Mouse (Mus musculus) CH12.LX (cell line): ENCODE results near the gene Usp47.

Experiments used
- CTCF ChIP-seq, 2 experiments: IDR thresholded peaks in 1 of 2; conservative IDR thresholded peaks in 1 of 2; 2 replicates each; pipeline ENCODE4 v1.5.1; 2011 to 2012; ENCODE audit warnings: low read depth in 2 of 2, low read length in 2 of 2, improper control_type of control experiment in 1 of 2, inconsistent platforms in 1 of 2, mild to moderate bottlenecking in 1 of 2, moderate library complexity in 1 of 2
- ELF1 ChIP-seq: IDR thresholded peaks from 2 replicates; pipeline ENCODE4 v1.6.1; 2014; ENCODE audit warnings: low read depth, mild to moderate bottlenecking, inconsistent platforms, low read length, improper control_type of control experiment
- IRF4 ChIP-seq: IDR thresholded peaks from 2 replicates; pipeline ENCODE4 v1.6.1; 2014; ENCODE audit warnings: low read depth, mild to moderate bottlenecking, inconsistent platforms, low read length, improper control_type of control experiment
- MAFK ChIP-seq: IDR thresholded peaks from 2 replicates; pipeline ENCODE4 v1.6.1; 2011; ENCODE audit warnings: low read length, improper control_type of control experiment; ENCODE audit not compliant: insufficient replicate concordance
- POLR2A ChIP-seq: IDR thresholded peaks from 2 replicates; pipeline ENCODE4 v1.6.1; 2011; ENCODE audit warnings: low read depth, mild to moderate bottlenecking, improper control_type of control experiment, low read length
- SMC3 ChIP-seq: IDR thresholded peaks from 2 replicates; pipeline ENCODE4 v1.6.1; 2011; ENCODE audit warnings: low read depth, low read length, improper control_type of control experiment
- USF2 ChIP-seq: conservative IDR thresholded peaks from 2 replicates; pipeline ENCODE4 v1.6.1; 2011; ENCODE audit warnings: low read depth, low read length, improper control_type of control experiment

GRCm38 (mm10) chr7:112142616-112143015, 119.3 kb downstream of the Usp47 start:
- TF ChIP-seq ELF1 (no peak), CTCF (conservative IDR thresholded peaks at IDR 0.05 in 1 of 2, IDR thresholded peaks at IDR 0.05 in 1 of 2; ENCODE audit: low read depth in 2 of 2, low read length in 2 of 2) (no peak), IRF4 (no peak), USF2 (no peak), SMC3 (no peak), MAFK (no peak), POLR2A (no peak)
